Mouse (Mus musculus) embryonic facial prominence, embryonic 15.5 days (tissue): ENCODE measurements around the gene Clic5. TPM values are rescaled to one million over a fixed set of nuclear protein-coding genes. Genes with fewer than 3 reads are reported as not detected.
A peak's percentile ranks its signal among the peaks of the same experiment; 100 is the strongest.

Source experiments
- ATAC-seq: fragments of 200-750 bp; cut with Nextera tagmentation; 2 replicates; pipeline ENCODE4 v1.8.0; 2017; ENCODE audit warnings: low read depth, moderate TSS enrichment; ENCODE audit not compliant: insufficient number of reproducible peaks, low FRiP score, low TSS enrichment
- H3K27ac ChIP-seq: fragments of 300-500 bp; sonication (generic); replicated peaks from 2 replicates; pipeline ENCODE4 v1.5.1; 2015; ENCODE audit warnings: mild to moderate bottlenecking, inconsistent platforms
- H3K27me3 ChIP-seq: fragments of 300-500 bp; sonication (generic); 2 replicates; pipeline ENCODE4 v1.6.1; 2015; ENCODE audit warnings: inconsistent platforms
- H3K36me3 ChIP-seq: fragments of 300-500 bp; sonication (generic); 2 replicates; pipeline ENCODE4 v1.6.1; 2015; ENCODE audit warnings: mild to moderate bottlenecking, inconsistent platforms
- H3K4me1 ChIP-seq: fragments of 300-500 bp; sonication (generic); 2 replicates; pipeline ENCODE4 v1.6.1; 2015; ENCODE audit warnings: inconsistent platforms
- H3K4me2 ChIP-seq: fragments of 300-500 bp; sonication (generic); replicated peaks from 2 replicates; pipeline ENCODE4 v1.6.1; 2015; ENCODE audit warnings: mild to moderate bottlenecking, inconsistent platforms
- H3K4me3 ChIP-seq: fragments of 300-500 bp; sonication (generic); replicated peaks from 2 replicates; pipeline ENCODE4 v1.5.1; 2015; ENCODE audit warnings: mild to moderate bottlenecking, inconsistent platforms
- H3K9ac ChIP-seq: fragments of 300-500 bp; sonication (generic); 2 replicates; pipeline ENCODE4 v1.6.1; 2015; ENCODE audit warnings: inconsistent platforms
- H3K9me3 ChIP-seq: fragments of 300-500 bp; sonication (generic); replicated peaks from 2 replicates; pipeline ENCODE4 v1.6.1; 2016; ENCODE audit warnings: inconsistent platforms
- WGBS: fragments of 180-500 bp; shearing (Covaris S2); methylation state at CpG from one replicate; pipeline ENCODE4 v1.1.7; 2015; 5-methylcytosine and 5-hydroxymethylcytosine counted together
- polyA plus RNA-seq: library from polyadenylated mRNA; unstranded; fragments of >200 nt; fragmentation: Nextera tagmentation; extraction: Ambion mirVana; gene quantifications from 2 replicates; pipeline ENCODE4 v1.2.1, GENCODE M21; 2015

Gene Clic5
- polyA plus RNA-seq, 1 experiment from 2014 or later: 1.1 TPM

DNA sequence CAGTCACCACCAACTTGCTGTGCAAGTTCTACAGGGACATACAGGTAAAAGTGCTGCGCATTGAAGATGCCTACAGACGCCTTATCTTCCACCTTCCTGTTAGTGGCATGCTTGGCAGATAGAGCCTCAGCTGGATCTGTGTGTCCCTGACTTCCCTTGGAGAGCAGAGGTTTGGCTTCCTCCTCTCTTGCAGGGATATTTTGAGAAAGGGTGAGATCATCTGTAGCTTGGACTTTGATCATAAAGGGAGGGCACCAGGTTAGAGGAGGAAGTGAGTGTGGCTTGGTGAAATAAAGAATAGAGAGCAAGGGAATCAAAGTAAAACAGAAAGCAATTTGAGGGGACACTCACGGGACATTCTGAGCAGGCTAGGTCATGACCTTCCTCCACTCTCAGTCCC lies 4.6 kb downstream of the Clic5 start:
- no peak for ATAC-seq
- peaks cover 20% of the 10 kb centered on the region for H3K27me3 ChIP-seq
- H3K27ac ChIP-seq: no peak overlapping the region
- 77% methylated on average over 3 of the region's 3 CpGs for WGBS
- no peak overlapping the region for H3K4me2 ChIP-seq
- no peaks in the 10 kb centered on the region for H3K9me3 ChIP-seq
- no peak overlapping the region for H3K4me3 ChIP-seq
- H3K36me3 ChIP-seq: no peaks in the 10 kb centered on the region
- H3K9ac ChIP-seq: no peak overlapping the region
- peaks cover 12% of the 10 kb centered on the region for H3K4me1 ChIP-seq

DNA sequence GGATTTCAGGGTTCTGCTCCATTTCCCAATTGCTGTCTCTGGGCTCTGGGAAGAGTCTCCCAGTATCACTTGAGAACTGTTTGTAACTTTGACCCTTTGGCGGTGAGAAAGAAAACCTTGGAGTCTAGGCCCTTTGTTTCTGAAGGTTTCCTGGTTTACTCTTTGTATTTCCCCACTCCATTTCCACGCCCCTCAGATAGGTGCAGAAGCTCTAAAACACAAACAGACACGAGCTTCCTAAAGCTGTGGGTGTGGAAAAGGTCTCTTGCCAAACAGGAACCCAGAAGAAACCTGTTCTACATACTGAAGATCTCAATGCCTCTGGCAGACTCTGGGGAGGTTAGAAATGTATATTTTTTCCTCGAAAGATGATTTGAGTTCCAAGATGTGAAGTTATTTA lies 10.8 kb downstream of the Clic5 start:
- 60% methylated on average over 4 of the region's 4 CpGs for WGBS
- no peak for ATAC-seq

DNA sequence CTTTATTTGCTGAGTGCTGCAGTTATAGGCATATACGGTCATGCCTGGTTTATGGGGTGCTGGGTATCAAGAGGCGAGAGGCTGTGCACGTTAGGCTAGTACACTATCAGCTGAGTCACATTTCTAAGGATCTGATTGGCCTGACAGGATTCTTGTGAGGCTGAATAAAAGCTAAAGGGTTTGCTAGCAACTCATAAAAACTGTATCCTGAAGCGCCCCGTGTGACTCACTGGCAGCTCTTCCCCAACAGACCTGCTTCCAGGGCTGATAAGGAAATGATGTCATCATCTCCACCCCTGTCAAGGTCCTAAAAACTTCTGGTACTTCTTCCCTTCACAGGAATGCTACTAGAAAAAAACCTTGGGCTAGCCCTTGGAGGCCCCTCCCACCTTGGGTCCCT lies 14.6 kb downstream of the Clic5 start:
- H3K4me1 ChIP-seq: no peaks in the 10 kb centered on the region
- H3K9me3 ChIP-seq: no peaks in the 10 kb centered on the region
- no peak overlapping the region for H3K27ac ChIP-seq
- H3K4me3 ChIP-seq: no peak overlapping the region
- no peaks in the 10 kb centered on the region for H3K36me3 ChIP-seq
- no peaks in the 10 kb centered on the region for H3K27me3 ChIP-seq
- no peak overlapping the region for H3K9ac ChIP-seq
- no peak overlapping the region for H3K4me2 ChIP-seq
- WGBS: 82% methylated on average over 5 of the region's 5 CpGs
- 0 out of 2 replicates have a peak, but pooled peaks have one; percentile 11 for ATAC-seq

More for the DNA sequence above, 10.8 kb downstream of the Clic5 start:
- H3K4me3 ChIP-seq: no peak overlapping the region
- H3K9ac ChIP-seq: no peak overlapping the region
- H3K27ac ChIP-seq: no peak overlapping the region
- H3K4me1 ChIP-seq: no peaks in the 10 kb centered on the region
- H3K4me2 ChIP-seq: no peak overlapping the region
- H3K9me3 ChIP-seq: no peaks in the 10 kb centered on the region
- no peaks in the 10 kb centered on the region for H3K27me3 ChIP-seq
- no peaks in the 10 kb centered on the region for H3K36me3 ChIP-seq

DNA sequence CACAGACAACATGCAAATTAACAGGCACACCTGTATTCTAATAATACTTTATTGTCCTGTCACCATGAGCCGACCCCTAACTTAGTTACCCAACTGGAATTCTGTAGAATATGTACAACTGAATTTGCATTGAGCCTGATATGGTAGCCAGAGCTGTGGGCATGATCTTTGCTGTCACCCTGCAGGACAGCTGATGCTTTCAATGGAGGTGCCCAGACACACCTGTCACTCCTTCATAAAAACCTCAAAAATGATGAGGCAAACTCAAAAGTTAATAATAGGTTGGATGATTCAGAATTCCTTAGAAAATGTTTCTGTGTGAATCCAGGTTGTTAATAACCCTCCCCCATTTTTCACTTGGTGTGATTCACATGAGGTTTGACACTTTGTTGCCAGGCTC lies 16.4 kb downstream of the Clic5 start:
- Histone ChIP-seq H3K36me3 (no peaks in the 10 kb centered on the region), H3K4me1 (no peaks in the 10 kb centered on the region), H3K27ac (no peak overlapping the region), H3K9ac (no peak overlapping the region), H3K4me3 (no peak overlapping the region), H3K27me3 (no peaks in the 10 kb centered on the region), H3K9me3 (no peaks in the 10 kb centered on the region), H3K4me2 (no peak overlapping the region)
- ATAC-seq: no peak
- 81% methylated on average over 1 of the region's 1 CpGs for WGBS

DNA sequence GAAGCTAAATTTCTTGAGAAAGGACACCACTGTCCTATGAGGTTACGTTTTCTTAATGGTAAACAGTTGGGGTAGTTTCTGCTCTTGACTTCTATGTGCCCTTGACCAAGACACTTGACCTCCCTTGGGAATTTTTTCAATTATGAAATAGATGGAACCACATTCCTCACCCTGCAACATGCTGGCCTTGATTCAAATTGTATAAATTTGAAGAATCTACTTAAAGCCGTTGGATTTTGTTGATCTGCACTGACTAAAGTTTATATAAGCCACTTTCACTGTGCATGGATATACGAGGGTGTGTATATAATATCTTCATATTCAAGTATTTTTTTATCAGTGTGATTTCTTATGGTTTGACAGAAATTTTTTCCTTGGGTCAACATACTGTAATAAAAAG lies 17.2 kb downstream of the Clic5 start:
- no peaks in the 10 kb centered on the region for H3K36me3 ChIP-seq
- no peak overlapping the region for H3K27ac ChIP-seq
- H3K4me1 ChIP-seq: no peaks in the 10 kb centered on the region
- no peaks in the 10 kb centered on the region for H3K27me3 ChIP-seq
- no peak overlapping the region for H3K9ac ChIP-seq
- H3K4me2 ChIP-seq: no peak overlapping the region
- H3K4me3 ChIP-seq: no peak overlapping the region
- no peaks in the 10 kb centered on the region for H3K9me3 ChIP-seq
- no peak for ATAC-seq
- 69% methylated on average over 3 of the region's 3 CpGs for WGBS

DNA sequence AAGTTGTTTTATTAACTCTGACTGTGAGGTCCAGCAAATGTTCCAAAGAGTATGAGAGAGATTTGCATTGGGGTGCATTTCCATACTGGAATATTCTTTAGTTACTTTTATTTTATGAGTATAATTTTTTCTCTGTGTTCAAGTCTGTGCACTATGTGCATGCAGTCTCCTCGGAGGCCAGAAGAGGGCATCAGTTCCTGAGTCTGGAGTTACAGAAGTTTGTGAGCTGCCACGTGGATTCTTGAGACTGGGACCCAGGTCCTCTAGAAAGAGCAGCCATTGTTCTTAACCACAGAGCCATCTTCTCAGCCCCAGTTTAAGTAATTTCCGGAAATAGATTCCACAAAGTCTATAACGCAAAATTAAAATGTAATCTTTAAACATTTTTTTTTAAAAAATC lies 20.5 kb downstream of the Clic5 start:
- Histone ChIP-seq H3K27me3 (no peaks in the 10 kb centered on the region), H3K36me3 (no peaks in the 10 kb centered on the region), H3K9me3 (no peaks in the 10 kb centered on the region), H3K4me2 (no peak overlapping the region), H3K9ac (no peak overlapping the region), H3K4me1 (no peaks in the 10 kb centered on the region), H3K27ac (no peak overlapping the region), H3K4me3 (no peak overlapping the region)
- no peak for ATAC-seq
- WGBS: 79% methylated on average over 4 of the region's 4 CpGs

DNA sequence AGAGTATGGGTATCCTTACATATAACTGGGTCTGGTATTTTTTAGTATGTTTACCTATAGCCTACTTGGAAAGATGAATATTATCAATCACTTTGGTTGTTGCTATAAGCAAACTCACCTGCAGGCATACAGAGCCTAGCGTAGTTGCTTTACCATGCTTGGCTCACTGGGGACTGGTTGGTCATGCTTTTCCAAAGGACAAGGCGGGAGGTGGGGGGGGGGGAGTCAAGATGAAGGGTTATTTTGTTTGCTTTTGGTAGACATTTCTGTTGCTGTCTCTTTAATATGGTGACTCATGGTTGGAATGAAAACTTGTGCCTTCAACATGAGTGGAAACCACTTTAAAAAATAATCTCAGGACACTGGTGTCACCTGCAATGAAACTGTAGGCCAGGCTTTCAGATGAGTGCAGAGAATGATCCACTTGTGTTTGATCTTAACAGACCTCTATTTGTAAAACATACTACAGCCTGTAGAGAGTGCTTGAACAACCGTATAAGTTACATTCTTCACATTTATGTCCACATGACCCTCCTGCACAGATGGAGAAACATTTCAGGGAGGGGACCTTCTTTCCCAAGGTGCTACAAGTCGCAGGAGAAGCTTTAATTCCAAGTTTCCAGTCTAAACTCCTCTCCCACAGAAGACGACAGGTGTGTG lies 24.7 kb downstream of the Clic5 start:
- no peaks in the 10 kb centered on the region for H3K36me3 ChIP-seq
- H3K4me3 ChIP-seq: no peak overlapping the region
- no peak for ATAC-seq
- no peak overlapping the region for H3K4me2 ChIP-seq
- WGBS: 80% methylated on average over 5 of the region's 5 CpGs
- no peaks in the 10 kb centered on the region for H3K4me1 ChIP-seq
- no peak overlapping the region for H3K9ac ChIP-seq
- no peaks in the 10 kb centered on the region for H3K27me3 ChIP-seq
- H3K9me3 ChIP-seq: no peaks in the 10 kb centered on the region
- no peak overlapping the region for H3K27ac ChIP-seq

DNA sequence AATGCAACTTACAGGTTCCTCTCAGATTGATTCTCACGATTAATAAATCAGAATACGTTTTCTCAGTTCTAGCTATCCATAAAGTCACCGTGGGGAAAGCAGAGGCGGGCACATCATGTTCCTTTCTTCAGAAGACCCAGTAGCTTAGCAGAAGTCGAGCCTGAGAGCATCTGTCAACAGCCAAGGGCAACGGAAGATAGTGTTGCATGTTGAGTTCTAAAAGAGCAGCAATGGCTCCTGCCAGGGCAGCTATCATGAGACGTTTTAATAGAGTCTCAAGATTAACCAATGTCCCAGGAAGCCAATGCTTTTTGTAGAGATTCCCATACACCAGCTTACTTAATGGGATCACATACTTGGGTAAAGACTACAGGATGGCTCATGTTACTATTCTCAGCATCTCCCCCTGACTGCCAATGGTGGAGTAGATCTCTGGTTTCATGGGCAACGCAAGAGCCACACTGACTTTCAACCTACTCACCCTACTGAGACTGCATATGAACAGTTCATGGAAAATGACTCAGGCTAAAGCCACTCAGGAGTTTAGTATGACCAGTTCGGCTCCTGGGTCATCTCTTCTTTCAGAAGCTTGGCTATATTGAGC lies 26.9 kb downstream of the Clic5 start:
- H3K27ac ChIP-seq: no peak overlapping the region
- no peak overlapping the region for H3K4me2 ChIP-seq
- H3K4me1 ChIP-seq: no peaks in the 10 kb centered on the region
- no peaks in the 10 kb centered on the region for H3K27me3 ChIP-seq
- no peak for ATAC-seq
- WGBS: 83% methylated on average over 9 of the region's 9 CpGs
- H3K9ac ChIP-seq: no peak overlapping the region
- H3K36me3 ChIP-seq: no peaks in the 10 kb centered on the region
- H3K9me3 ChIP-seq: no peaks in the 10 kb centered on the region
- H3K4me3 ChIP-seq: no peak overlapping the region

DNA sequence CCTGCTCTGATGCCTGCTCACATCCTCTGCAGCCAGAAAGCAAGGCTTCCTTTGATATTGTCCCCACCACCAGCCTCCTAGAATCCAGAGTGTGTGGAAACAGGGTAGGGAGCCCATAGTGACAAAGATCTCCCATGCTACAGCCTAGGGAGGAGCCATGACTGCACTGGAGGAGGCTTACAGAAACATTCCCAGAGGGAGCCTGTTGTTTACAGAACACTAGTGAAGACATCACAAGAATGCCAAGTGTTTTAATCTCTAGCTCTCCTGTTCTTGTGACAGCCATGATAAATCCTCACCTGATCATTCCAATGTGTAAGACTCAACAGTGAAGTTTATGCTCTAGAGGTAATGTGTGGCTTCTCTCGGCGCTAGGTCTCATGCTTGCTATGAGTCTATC lies 28.8 kb downstream of the Clic5 start:
- Histone ChIP-seq H3K4me3 (no peak overlapping the region), H3K27me3 (no peaks in the 10 kb centered on the region), H3K27ac (no peak overlapping the region), H3K9me3 (no peaks in the 10 kb centered on the region), H3K4me2 (no peak overlapping the region), H3K9ac (no peak overlapping the region), H3K4me1 (no peaks in the 10 kb centered on the region), H3K36me3 (no peaks in the 10 kb centered on the region)
- WGBS: 71% methylated on average over 2 of the region's 2 CpGs
- no peak for ATAC-seq

DNA sequence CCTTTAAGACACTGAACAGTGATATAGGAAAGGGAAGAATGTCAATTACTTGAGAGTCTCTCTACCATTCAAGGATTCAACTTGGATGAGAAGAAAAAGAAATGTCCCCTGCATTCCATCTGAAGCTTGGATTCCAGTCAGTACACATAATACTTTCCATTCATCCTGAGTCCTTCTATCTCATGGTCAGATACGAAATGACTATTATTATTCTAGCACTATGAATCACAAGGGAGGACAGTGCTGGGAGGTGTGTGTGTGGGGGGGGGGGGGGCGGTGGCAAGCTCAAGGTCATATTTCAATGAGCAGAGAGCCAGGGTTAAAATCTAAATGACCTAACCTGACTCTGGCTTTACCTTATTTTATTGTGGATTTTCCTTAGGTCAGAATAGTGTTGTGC lies 31.6 kb downstream of the Clic5 start:
- Histone ChIP-seq H3K4me1 (no peaks in the 10 kb centered on the region), H3K4me3 (no peak overlapping the region), H3K4me2 (no peak overlapping the region), H3K9ac (no peak overlapping the region), H3K36me3 (no peaks in the 10 kb centered on the region), H3K27ac (no peak overlapping the region), H3K9me3 (no peaks in the 10 kb centered on the region), H3K27me3 (no peaks in the 10 kb centered on the region)
- 75% methylated on average over 2 of the region's 2 CpGs for WGBS
- no peak for ATAC-seq

DNA sequence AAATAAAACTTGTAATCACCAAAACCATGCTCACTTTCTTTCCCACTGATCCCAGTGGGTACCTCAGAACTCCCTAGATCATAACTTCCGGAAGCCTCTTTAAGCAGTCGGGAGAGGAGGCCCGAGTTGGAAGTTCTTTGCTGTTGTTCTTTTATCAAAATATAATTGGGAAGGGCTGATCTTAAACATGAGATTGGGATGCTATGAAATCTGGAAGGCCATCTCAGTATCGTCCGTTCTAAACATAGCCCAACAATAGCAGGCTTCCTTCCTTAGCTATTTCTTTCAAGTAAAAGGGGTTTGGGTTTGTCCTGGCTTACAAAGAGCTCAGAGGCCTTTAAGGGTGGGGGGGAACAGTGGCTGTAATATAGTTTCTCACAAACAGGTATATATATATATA lies 40.0 kb downstream of the Clic5 start:
- no peak overlapping the region for H3K9ac ChIP-seq
- H3K4me2 ChIP-seq: no peak overlapping the region
- no peaks in the 10 kb centered on the region for H3K27me3 ChIP-seq
- H3K4me3 ChIP-seq: no peak overlapping the region
- H3K27ac ChIP-seq: no peak overlapping the region
- H3K36me3 ChIP-seq: no peaks in the 10 kb centered on the region
- ATAC-seq: no peak
- 87% methylated on average over 5 of the region's 5 CpGs for WGBS
- H3K9me3 ChIP-seq: no peaks in the 10 kb centered on the region
- H3K4me1 ChIP-seq: no peaks in the 10 kb centered on the region

DNA sequence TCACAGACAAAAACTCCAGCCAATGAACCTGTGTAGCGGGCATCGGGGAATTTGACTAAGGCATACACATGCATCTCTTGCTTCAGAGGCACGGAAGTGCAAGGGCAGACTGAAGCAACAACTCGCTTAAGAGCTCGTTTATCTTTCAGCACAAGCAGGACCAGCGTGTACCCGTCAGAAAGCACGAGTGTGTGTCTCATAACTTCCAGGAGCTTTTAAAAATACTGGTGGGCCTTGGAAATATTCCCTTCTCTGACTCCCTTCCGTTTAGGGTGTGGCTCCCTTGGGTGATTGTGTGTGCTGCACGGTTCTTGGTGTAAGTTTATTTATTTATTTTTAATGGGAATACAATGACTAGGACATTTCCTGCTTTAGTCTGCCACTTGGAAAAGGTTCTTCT lies 41.7 kb downstream of the Clic5 start:
- no peak for ATAC-seq
- no peak overlapping the region for H3K27ac ChIP-seq

More for the DNA sequence above, 41.7 kb downstream of the Clic5 start:
- Histone ChIP-seq H3K9ac (no peak overlapping the region), H3K4me1 (no peaks in the 10 kb centered on the region), H3K4me3 (no peak overlapping the region), H3K4me2 (no peak overlapping the region), H3K27me3 (no peaks in the 10 kb centered on the region), H3K9me3 (no peaks in the 10 kb centered on the region), H3K36me3 (no peaks in the 10 kb centered on the region)
- WGBS: 65% methylated on average over 10 of the region's 10 CpGs
